Mouse (Mus musculus): ENCODE data around the gene Aifm3. TPM values are rescaled to one million over a fixed set of nuclear protein-coding genes. Genes with fewer than 3 reads are reported as not detected.

Gene Aifm3
- polyA plus RNA-seq (2012; rRNA removed): 0.23 TPM in 2 replicates

GRCm38 (mm10) chr16:17489469-17490111 lies at the start of gene Aifm3:
TSS of gene Aifm3 (plus strand) at chr16:17489611.
- Histone ChIP-seq H3K27me3 (ENCODE audit: control insufficient read depth, insufficient read depth, low read length) (peaks cover 2% of the 10 kb centered on the region), H3K4me1 (ENCODE audit: control insufficient read depth, insufficient read depth, insufficient read length) (no peaks in the 10 kb centered on the region), H3K4me3 (ENCODE audit: extremely low read depth, insufficient read depth, insufficient read length) (no peak within 1 kb of the TSS), H3K36me3 (ENCODE audit: control insufficient read depth, insufficient read depth, low read length) (peaks cover 12% of the 10 kb centered on the region), H3K27ac (ENCODE audit: insufficient read depth, low read length) (no peak within 1 kb of the TSS)
- WGBS: 10% methylated on average over 47 of the region's 47 CpGs
- no peak for DNase-seq (ENCODE audit: low read depth in 1 of 2, low spot score in 2 of 2)
- TF ChIP-seq CTCF (IDR thresholded peaks at IDR 0.05; ENCODE audit: extremely low read depth, insufficient read depth, insufficient read length, insufficient replicate concordance) (no peak), POLR2A (IDR thresholded peaks at IDR 0.05; ENCODE audit: low read depth, low read length) (no peak)

GRCm38 (mm10) chr16:17451541-17452372 lies 37.7 kb upstream of the Aifm3 start, which contains the start of gene Crkl:
TSS of gene Crkl (plus strand) at chr16:17451987.
- TF ChIP-seq CTCF (IDR thresholded peaks at IDR 0.05; ENCODE audit: extremely low read depth, insufficient read depth, insufficient read length, insufficient replicate concordance) (no peak), POLR2A (IDR thresholded peaks at IDR 0.05; ENCODE audit: low read depth, low read length) (peak; percentile 62)
- peak within 1 kb of the TSS; percentile 87 for H3K4me3 ChIP-seq (ENCODE audit: extremely low read depth, insufficient read depth, insufficient read length)
- H3K27ac ChIP-seq (ENCODE audit: insufficient read depth, low read length): peak within 1 kb of the TSS; percentile 87
- H3K4me1 ChIP-seq (ENCODE audit: control insufficient read depth, insufficient read depth, insufficient read length): peaks cover 2% of the 10 kb centered on the region
- under 1% methylated on average over 63 of the region's 63 CpGs for WGBS
- no peaks in the 10 kb centered on the region for H3K27me3 ChIP-seq (ENCODE audit: control insufficient read depth, insufficient read depth, low read length)
- peak; percentile 90 to 97 for DNase-seq (ENCODE audit: low read depth in 1 of 2, low spot score in 2 of 2)
- H3K36me3 ChIP-seq (ENCODE audit: control insufficient read depth, insufficient read depth, low read length): no peaks in the 10 kb centered on the region

GRCm38 (mm10) chr16:17452373-17452715 lies 37.1 kb upstream of the Aifm3 start:
- Histone ChIP-seq H3K27me3 (ENCODE audit: control insufficient read depth, insufficient read depth, low read length) (no peaks in the 10 kb centered on the region), H3K4me1 (ENCODE audit: control insufficient read depth, insufficient read depth, insufficient read length) (peaks cover 2% of the 10 kb centered on the region), H3K4me3 (ENCODE audit: extremely low read depth, insufficient read depth, insufficient read length) (peak overlapping the region; percentile 87), H3K36me3 (ENCODE audit: control insufficient read depth, insufficient read depth, low read length) (no peaks in the 10 kb centered on the region), H3K27ac (ENCODE audit: insufficient read depth, low read length) (peak overlapping the region; percentile 87)
- DNase-seq (ENCODE audit: low read depth in 1 of 2, low spot score in 2 of 2): no peak
- TF ChIP-seq POLR2A (IDR thresholded peaks at IDR 0.05; ENCODE audit: low read depth, low read length) (no peak), CTCF (IDR thresholded peaks at IDR 0.05; ENCODE audit: extremely low read depth, insufficient read depth, insufficient read length, insufficient replicate concordance) (no peak)
- under 1% methylated on average over 24 of the region's 24 CpGs for WGBS

GRCm38 (mm10) chr16:17456901-17457300 lies 32.5 kb upstream of the Aifm3 start:
- Histone ChIP-seq H3K4me1 (ENCODE audit: control insufficient read depth, insufficient read depth, insufficient read length) (peaks cover 4% of the 10 kb centered on the region), H3K27me3 (ENCODE audit: control insufficient read depth, insufficient read depth, low read length) (no peaks in the 10 kb centered on the region), H3K4me3 (ENCODE audit: extremely low read depth, insufficient read depth, insufficient read length) (no peak overlapping the region), H3K36me3 (ENCODE audit: control insufficient read depth, insufficient read depth, low read length) (no peaks in the 10 kb centered on the region), H3K27ac (ENCODE audit: insufficient read depth, low read length) (no peak overlapping the region)
- WGBS: 97% methylated on average over 1 of the region's 1 CpGs
- DNase-seq (ENCODE audit: low read depth in 1 of 2, low spot score in 2 of 2): no peak
- no peak for TF ChIP-seq CTCF (IDR thresholded peaks at IDR 0.05; ENCODE audit: extremely low read depth, insufficient read depth, insufficient read length, insufficient replicate concordance)
- no peak for TF ChIP-seq POLR2A (IDR thresholded peaks at IDR 0.05; ENCODE audit: low read depth, low read length)

- WGBS: 74% methylated on average over 4 of the region's 4 CpGs
- no peak overlapping the region for H3K4me3 ChIP-seq (ENCODE audit: extremely low read depth, insufficient read depth, insufficient read length)
- no peaks in the 10 kb centered on the region for H3K27me3 ChIP-seq (ENCODE audit: control insufficient read depth, insufficient read depth, low read length)
- peak in 1 of 2 experiments; percentile 66 for DNase-seq (ENCODE audit: low read depth in 1 of 2, low spot score in 2 of 2)
- peaks cover 2% of the 10 kb centered on the region; the same call in 1 of the 2 replicates for H3K4me1 ChIP-seq (ENCODE audit: control insufficient read depth, insufficient read depth, insufficient read length)
- no peak overlapping the region for H3K27ac ChIP-seq (ENCODE audit: insufficient read depth, low read length)
- TF ChIP-seq POLR2A (IDR thresholded peaks at IDR 0.05; ENCODE audit: low read depth, low read length): no peak
- peak; percentile 15; the same call in 1 of the 2 replicates for TF ChIP-seq CTCF (IDR thresholded peaks at IDR 0.05; ENCODE audit: extremely low read depth, insufficient read depth, insufficient read length, insufficient replicate concordance)
- no peaks in the 10 kb centered on the region; the same call in 1 of the 2 replicates for H3K36me3 ChIP-seq (ENCODE audit: control insufficient read depth, insufficient read depth, low read length)
These were observed 29.2 kb upstream of the Aifm3 start for GRCm38 (mm10) chr16:17460254-17460653.

- no peak overlapping the region for H3K4me3 ChIP-seq (ENCODE audit: extremely low read depth, insufficient read depth, insufficient read length)
- peaks cover 2% of the 10 kb centered on the region; the same call in 1 of the 2 replicates for H3K4me1 ChIP-seq (ENCODE audit: control insufficient read depth, insufficient read depth, insufficient read length)
- no peaks in the 10 kb centered on the region for H3K27me3 ChIP-seq (ENCODE audit: control insufficient read depth, insufficient read depth, low read length)
- no peaks in the 10 kb centered on the region; the same call in 1 of the 2 replicates for H3K36me3 ChIP-seq (ENCODE audit: control insufficient read depth, insufficient read depth, low read length)
- H3K27ac ChIP-seq (ENCODE audit: insufficient read depth, low read length): no peak overlapping the region
- no peak for TF ChIP-seq CTCF (IDR thresholded peaks at IDR 0.05; ENCODE audit: extremely low read depth, insufficient read depth, insufficient read length, insufficient replicate concordance)
- no peak for TF ChIP-seq POLR2A (IDR thresholded peaks at IDR 0.05; ENCODE audit: low read depth, low read length)
- DNase-seq (ENCODE audit: low read depth in 1 of 2, low spot score in 2 of 2): no peak
- 3% methylated on average over 1 of the region's 1 CpGs for WGBS
These were observed 27.8 kb upstream of the Aifm3 start for GRCm38 (mm10) chr16:17461596-17461995.
